Mouse (Mus musculus) layer of hippocampus, adult 6 months (tissue): ENCODE results near the gene Pkm. TPM values are rescaled to one million over a fixed set of nuclear protein-coding genes. Genes with fewer than 3 reads are reported as not detected.

Source experiments
- long read RNA-seq, 2 experiments: library from polyadenylated mRNA; unstranded; transcript quantifications; one replicate each; pipeline ENCODE4 v2.0.0; 2019 to 2020
- polyA plus RNA-seq: library from polyadenylated mRNA; unstranded; fragments of <200 nt; fragmentation: Nextera tagmentation; gene quantifications from 2 replicates; pipeline ENCODE4 v1.2.3, GENCODE M21; 2021

Gene Pkm
- 1,279 and 1,289 TPM in 2 replicates for polyA plus RNA-seq
- long read RNA-seq, experiment 1, transcript Pkm-202 (11 exons, 2,041 nt), result major isoform, 2,286 of 2,880 reads
- long read RNA-seq, experiment 1, transcript Pkm-201 (11 exons, 2,432 nt), result minor isoform, 316 of 2,880 reads
- long read RNA-seq, experiment 1, partial matches to known transcripts, result 142 of 2,880 reads
- long read RNA-seq, experiment 1, other reads (novel, unspliced or antisense), result 136 of 2,880 reads
- long read RNA-seq, experiment 2, transcript Pkm-202 (11 exons, 2,041 nt), result major isoform, 11,500 of 13,460 reads
- long read RNA-seq, experiment 2, transcript Pkm-201 (11 exons, 2,432 nt), result minor isoform, 1,352 of 13,460 reads
- long read RNA-seq, experiment 2, partial matches to known transcripts, result 322 of 13,460 reads
- long read RNA-seq, experiment 2, other reads (novel, unspliced or antisense), result 286 of 13,460 reads

DNA sequence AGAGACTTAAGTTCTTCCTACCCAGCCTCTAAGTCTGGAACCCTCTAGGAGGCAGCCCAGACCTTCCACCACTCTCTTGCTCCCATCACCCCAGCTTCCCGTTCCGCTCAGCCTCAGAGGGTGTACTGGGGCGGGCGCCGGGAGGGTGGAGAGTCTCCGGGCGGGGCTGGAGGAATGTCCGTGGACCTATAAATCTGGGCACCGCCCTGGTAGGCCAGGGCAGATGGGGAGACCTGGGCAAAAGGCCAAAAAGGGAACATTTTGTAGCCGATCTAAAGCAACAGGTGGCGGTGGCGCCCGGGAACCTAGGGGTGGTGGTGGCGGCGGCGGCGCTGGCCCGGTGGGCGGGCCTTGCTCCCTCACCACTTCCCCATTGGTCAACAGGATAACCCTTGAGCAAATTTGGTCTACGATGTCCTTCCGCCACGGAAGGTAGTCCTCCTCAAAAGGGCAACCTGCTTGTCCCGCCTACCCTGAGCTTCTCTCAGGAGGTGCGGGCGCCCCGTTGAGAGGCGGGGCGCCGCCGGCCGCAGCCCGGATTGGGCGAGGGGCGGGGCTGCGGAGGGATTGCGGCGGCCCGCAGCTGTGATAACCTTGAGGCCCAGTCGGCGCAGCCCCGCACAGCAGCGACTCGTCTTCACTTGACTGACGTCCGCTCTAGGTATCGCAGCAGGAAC, at the start of gene Pkm:
TSS of gene Pkm (plus strand) at position 411 of the 677 bp plus-strand sequence.

GRCm38 (mm10) chr9:59616622-59617306, 39.4 kb upstream of the Pkm start, which contains the start of gene Parp6:
Gene Parp6 (plus strand): TSS chr9:59617284.

DNA sequence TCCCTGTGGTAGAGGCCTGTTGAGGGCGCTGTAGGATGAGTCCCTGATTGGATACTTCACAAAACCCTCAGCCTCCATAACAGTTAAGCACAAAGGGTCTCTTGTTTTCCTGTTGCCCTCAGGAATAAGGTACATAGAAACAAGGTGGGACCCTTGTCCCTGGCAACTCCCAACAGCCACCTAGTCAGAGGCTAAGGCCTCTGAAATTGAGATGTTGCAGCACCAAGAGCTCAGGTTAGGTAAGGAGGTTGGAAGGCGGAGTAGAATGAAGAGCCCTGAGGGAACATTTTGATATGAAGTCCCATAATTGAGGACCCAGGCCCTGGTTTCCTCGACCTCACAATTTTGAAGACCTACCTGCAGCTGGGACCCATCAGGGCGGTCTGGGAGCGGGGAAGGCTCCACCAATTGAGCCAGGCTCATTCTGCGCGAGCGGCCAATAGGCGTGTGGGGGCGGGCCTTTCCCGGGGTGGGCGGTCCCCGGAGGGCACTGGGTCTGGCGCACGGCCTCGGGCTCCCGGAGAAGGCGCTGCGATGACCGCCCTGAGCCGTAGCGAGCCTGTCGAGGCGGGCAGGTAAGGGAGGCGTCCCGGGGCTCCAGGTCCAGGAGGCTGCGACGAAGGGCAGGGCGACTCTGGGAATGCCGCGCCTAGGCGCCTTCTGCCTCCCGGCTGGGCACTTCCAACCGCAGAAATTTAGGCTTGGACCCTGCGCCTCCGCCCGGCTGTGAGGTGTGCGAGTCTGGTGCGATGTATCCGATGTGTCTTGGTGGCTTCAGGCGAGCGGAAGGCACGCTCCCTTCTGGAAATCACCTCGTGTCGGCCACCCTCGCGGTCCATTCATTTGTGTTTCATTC, 23.7 kb downstream of the Pkm start, which contains the start of gene Gramd2:
TSS of gene Gramd2 (plus strand) at position 467 of the 856 bp plus-strand sequence.

Other genes starting within 250 kb of the Pkm start
- 3.8 and 4.9 TPM in 2 replicates for gene Arih1, start 169.8 kb upstream of the Pkm start, polyA plus RNA-seq
- gene Hexa, start 116.8 kb upstream of the Pkm start, polyA plus RNA-seq, result 61.5 and 64.8 TPM in 2 replicates
- 3.1 and 4.0 TPM in 2 replicates for gene Tmem202, start 116.5 kb upstream of the Pkm start, polyA plus RNA-seq
- gene Celf6, start 78.5 kb upstream of the Pkm start, polyA plus RNA-seq, result 7.1 and 8.0 TPM in 2 replicates
- 46.9 and 60.7 TPM in 2 replicates for gene Parp6, start 39.1 kb upstream of the Pkm start, polyA plus RNA-seq
- gene Gramd2, start 23.8 kb downstream of the Pkm start, polyA plus RNA-seq, result 4.7 and 6.3 TPM in 2 replicates
- gene Senp8, start 94.3 kb downstream of the Pkm start, polyA plus RNA-seq, result 4.2 and 4.3 TPM in 2 replicates
- gene Myo9a, start 94.5 kb downstream of the Pkm start, polyA plus RNA-seq, result 5.1 and 5.3 TPM in 2 replicates